Mouse (Mus musculus): ENCODE data around the gene Rlim.
A peak's percentile ranks its signal among the peaks of the same experiment; 100 is the strongest.

Gene Rlim

GRCm38 (mm10) chrX:103981169-103981689, at the start of gene Rlim:
Rlim (minus strand) TSS chrX:103981284.
- peak; percentile 95 for DNase-seq (ENCODE audit: low read depth, low spot score)
- Histone ChIP-seq H3K36me3 (ENCODE audit: control insufficient read depth, insufficient read depth, low read length, poor library complexity, severe bottlenecking) (no peaks in the 10 kb centered on the region), H3K27me3 (ENCODE audit: control insufficient read depth, insufficient read depth, low read length, poor library complexity, severe bottlenecking) (no peaks in the 10 kb centered on the region)

DNA sequence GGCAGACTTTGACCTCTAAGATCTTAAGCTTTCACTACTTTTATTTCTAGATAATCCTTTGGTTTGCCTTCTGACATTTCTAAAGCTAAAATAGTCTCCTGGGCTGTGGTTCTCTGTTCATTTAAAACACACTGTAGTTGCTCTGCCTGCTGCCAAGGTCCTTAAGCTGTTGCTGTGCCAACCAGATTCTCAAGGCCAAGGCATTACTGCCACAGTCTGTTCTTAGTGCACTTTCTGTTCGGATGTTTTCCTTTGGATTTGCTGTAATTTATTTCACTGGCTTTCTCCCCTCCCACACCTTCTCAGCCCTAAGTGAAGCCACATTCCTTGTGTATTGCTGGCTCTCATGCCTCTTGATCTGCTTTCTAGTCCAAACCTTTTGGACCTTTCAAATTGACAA, 36.1 kb upstream of the Rlim start:
- no peaks in the 10 kb centered on the region for H3K27me3 ChIP-seq (ENCODE audit: control insufficient read depth, insufficient read depth, low read length, poor library complexity, severe bottlenecking)
- no peaks in the 10 kb centered on the region for H3K36me3 ChIP-seq (ENCODE audit: control insufficient read depth, insufficient read depth, low read length, poor library complexity, severe bottlenecking)
- DNase-seq (ENCODE audit: low read depth, low spot score): no peak

DNA sequence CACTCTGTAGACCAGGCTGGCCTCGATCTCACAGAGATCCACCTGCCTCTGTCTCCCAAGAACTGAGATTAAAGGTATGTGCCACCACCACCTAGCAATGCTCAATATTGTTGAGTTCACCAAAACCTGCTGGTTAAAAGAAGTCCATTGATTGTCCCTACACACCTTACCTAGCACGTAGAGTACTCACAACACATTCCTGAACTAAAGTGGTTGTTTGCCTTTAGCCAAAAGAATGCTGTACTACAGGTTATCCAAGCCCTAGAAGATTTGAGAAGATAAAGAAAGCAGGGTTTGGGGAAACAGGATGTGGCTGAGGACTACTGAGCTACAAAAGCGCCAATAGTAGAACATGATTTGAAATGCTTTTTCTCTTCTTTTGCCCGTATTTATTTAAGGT, 34.0 kb upstream of the Rlim start:
- H3K36me3 ChIP-seq (ENCODE audit: control insufficient read depth, insufficient read depth, low read length, poor library complexity, severe bottlenecking): no peaks in the 10 kb centered on the region
- DNase-seq (ENCODE audit: low read depth, low spot score): no peak

GRCm38 (mm10) chrX:104013318-104013811, 32.3 kb upstream of the Rlim start:
- DNase-seq (ENCODE audit: low read depth, low spot score): peak; percentile 15

More for the DNA sequence above, 34.0 kb upstream of the Rlim start:
- no peaks in the 10 kb centered on the region for H3K27me3 ChIP-seq (ENCODE audit: control insufficient read depth, insufficient read depth, low read length, poor library complexity, severe bottlenecking)

GRCm38 (mm10) chrX:103994741-103995140, 13.7 kb upstream of the Rlim start:
- DNase-seq (ENCODE audit: low read depth, low spot score): no peak
- Histone ChIP-seq H3K27me3 (ENCODE audit: control insufficient read depth, insufficient read depth, low read length, poor library complexity, severe bottlenecking) (no peaks in the 10 kb centered on the region), H3K36me3 (ENCODE audit: control insufficient read depth, insufficient read depth, low read length, poor library complexity, severe bottlenecking) (no peaks in the 10 kb centered on the region)

More at GRCm38 (mm10) chrX:104013318-104013811, 32.3 kb upstream of the Rlim start:
- Histone ChIP-seq H3K36me3 (ENCODE audit: control insufficient read depth, insufficient read depth, low read length, poor library complexity, severe bottlenecking) (no peaks in the 10 kb centered on the region), H3K27me3 (ENCODE audit: control insufficient read depth, insufficient read depth, low read length, poor library complexity, severe bottlenecking) (no peaks in the 10 kb centered on the region)

- Histone ChIP-seq H3K27me3 (ENCODE audit: control insufficient read depth, insufficient read depth, low read length, poor library complexity, severe bottlenecking) (no peaks in the 10 kb centered on the region), H3K36me3 (ENCODE audit: control insufficient read depth, insufficient read depth, low read length, poor library complexity, severe bottlenecking) (no peaks in the 10 kb centered on the region)
- no peak for DNase-seq (ENCODE audit: low read depth, low spot score)
Observed at GRCm38 (mm10) chrX:103993864-103994263, 12.8 kb upstream of the Rlim start.

DNA sequence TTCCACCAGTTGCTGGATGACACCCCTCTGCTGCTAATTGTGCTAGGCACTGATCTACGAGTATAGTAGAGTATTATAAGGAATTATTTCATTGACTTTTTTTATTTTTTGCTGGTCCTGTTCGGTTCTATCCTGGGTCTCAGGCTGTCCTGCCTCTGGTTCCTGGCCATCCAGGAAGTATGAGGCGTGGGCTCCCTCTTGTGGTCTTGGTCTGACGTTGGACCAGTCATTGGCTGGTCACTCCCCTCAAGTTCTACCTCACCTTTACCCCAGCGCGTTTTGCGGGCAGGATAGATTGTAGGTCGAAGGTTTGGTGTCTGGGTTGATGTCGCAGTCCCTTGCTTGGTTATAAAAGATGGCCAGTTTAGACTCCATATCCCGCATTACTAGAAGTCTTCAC, 10.6 kb upstream of the Rlim start:
- no peaks in the 10 kb centered on the region for H3K36me3 ChIP-seq (ENCODE audit: control insufficient read depth, insufficient read depth, low read length, poor library complexity, severe bottlenecking)
- H3K27me3 ChIP-seq (ENCODE audit: control insufficient read depth, insufficient read depth, low read length, poor library complexity, severe bottlenecking): no peaks in the 10 kb centered on the region
- peak; percentile 14 for DNase-seq (ENCODE audit: low read depth, low spot score)

DNA sequence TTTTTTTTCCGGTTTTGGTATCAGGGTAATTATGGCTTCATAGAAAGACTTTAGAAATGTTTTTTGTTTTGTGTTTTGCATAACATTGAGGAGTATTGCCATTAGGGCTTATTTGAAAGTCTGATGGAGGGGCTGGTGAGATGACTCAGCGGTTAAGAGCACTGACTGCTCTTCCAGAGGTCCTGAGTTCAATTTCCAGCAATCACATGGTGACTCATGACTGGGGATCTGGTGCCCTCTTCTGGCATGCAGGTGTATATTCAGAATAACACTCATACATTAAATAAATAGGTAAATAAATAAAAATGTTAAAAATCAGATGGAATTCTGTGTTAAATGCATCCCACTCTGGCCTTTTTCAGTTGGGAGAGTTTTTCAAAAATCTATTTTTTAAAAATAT, 9.3 kb upstream of the Rlim start:
- H3K27me3 ChIP-seq (ENCODE audit: control insufficient read depth, insufficient read depth, low read length, poor library complexity, severe bottlenecking): no peaks in the 10 kb centered on the region
- DNase-seq (ENCODE audit: low read depth, low spot score): peak; percentile 64
- H3K36me3 ChIP-seq (ENCODE audit: control insufficient read depth, insufficient read depth, low read length, poor library complexity, severe bottlenecking): no peaks in the 10 kb centered on the region

DNA sequence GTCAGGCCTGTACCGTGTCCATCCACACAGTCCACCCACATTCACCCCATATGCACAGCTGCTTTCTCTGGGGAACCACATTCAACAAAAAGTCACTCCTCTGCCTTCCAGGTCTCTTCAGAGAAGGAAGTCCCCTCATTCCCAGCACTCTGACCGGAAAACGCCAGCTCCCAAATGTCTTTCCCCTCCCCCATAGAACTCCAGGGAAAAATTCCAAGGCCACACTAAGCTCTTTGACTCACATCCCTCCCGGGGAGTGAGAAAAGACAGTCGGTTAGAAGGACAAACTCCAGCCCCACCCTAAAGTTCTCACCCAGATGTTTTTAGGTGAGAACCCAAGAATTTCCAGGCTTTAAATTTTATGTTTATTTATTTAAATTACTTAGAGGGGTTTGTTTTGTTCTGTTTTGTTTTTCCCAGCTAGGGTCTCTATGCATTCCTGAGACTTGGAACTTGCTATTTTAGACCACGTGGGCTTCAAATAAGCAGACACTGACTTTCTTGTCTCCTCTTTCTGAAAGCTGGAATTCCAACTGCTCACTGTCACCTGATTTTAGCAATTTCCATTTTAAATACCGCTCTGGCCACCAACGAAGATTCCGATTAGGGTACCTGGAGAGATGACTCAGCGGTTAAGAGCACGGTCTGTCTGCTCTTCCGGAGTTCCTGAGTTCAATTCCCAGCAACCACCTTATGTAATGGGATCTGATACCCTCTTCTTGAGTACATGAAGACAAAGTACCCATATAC, 6.3 kb upstream of the Rlim start:
- H3K36me3 ChIP-seq (ENCODE audit: control insufficient read depth, insufficient read depth, low read length, poor library complexity, severe bottlenecking): no peaks in the 10 kb centered on the region
- no peak for DNase-seq (ENCODE audit: low read depth, low spot score)
- H3K27me3 ChIP-seq (ENCODE audit: control insufficient read depth, insufficient read depth, low read length, poor library complexity, severe bottlenecking): no peaks in the 10 kb centered on the region

GRCm38 (mm10) chrX:103986159-103986558, 5.1 kb upstream of the Rlim start:
- DNase-seq (ENCODE audit: low read depth, low spot score): no peak
- H3K27me3 ChIP-seq (ENCODE audit: control insufficient read depth, insufficient read depth, low read length, poor library complexity, severe bottlenecking): no peaks in the 10 kb centered on the region

GRCm38 (mm10) chrX:103984992-103985391, 3.9 kb upstream of the Rlim start:
- Histone ChIP-seq H3K36me3 (ENCODE audit: control insufficient read depth, insufficient read depth, low read length, poor library complexity, severe bottlenecking) (no peaks in the 10 kb centered on the region), H3K27me3 (ENCODE audit: control insufficient read depth, insufficient read depth, low read length, poor library complexity, severe bottlenecking) (no peaks in the 10 kb centered on the region)
- no peak for DNase-seq (ENCODE audit: low read depth, low spot score)

More at GRCm38 (mm10) chrX:103986159-103986558, 5.1 kb upstream of the Rlim start:
- no peaks in the 10 kb centered on the region for H3K36me3 ChIP-seq (ENCODE audit: control insufficient read depth, insufficient read depth, low read length, poor library complexity, severe bottlenecking)

DNA sequence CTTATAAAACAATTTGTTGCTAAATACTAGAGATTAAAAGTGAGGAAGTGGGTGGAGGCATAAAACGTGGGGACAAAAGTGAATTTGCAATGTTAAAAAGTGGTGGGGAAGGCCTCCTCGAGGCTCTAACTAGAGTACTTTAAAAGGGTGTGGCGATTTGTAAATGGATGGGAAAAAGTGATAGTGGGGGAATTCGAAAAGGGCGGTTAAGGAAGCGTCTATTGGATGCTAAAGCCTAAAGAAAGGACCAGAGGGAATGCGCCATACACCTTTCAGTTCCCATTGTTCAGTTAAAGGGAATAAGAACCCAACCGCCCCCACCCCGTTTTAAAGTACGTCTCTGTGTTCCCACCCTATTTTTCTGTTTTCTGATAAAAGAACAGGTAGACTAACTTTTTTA, 722 bp upstream of the Rlim start:
- Histone ChIP-seq H3K36me3 (ENCODE audit: control insufficient read depth, insufficient read depth, low read length, poor library complexity, severe bottlenecking) (no peaks in the 10 kb centered on the region), H3K27me3 (ENCODE audit: control insufficient read depth, insufficient read depth, low read length, poor library complexity, severe bottlenecking) (no peaks in the 10 kb centered on the region)
- DNase-seq (ENCODE audit: low read depth, low spot score): no peak

- H3K36me3 ChIP-seq (ENCODE audit: control insufficient read depth, insufficient read depth, low read length, poor library complexity, severe bottlenecking): no peaks in the 10 kb centered on the region
- peak; percentile 64 for DNase-seq (ENCODE audit: low read depth, low spot score)
- H3K27me3 ChIP-seq (ENCODE audit: control insufficient read depth, insufficient read depth, low read length, poor library complexity, severe bottlenecking): no peaks in the 10 kb centered on the region
Observed at GRCm38 (mm10) chrX:103980590-103981168, 405 bp downstream of the Rlim start.

- DNase-seq (ENCODE audit: low read depth, low spot score): peak; percentile 43
- H3K36me3 ChIP-seq (ENCODE audit: control insufficient read depth, insufficient read depth, low read length, poor library complexity, severe bottlenecking): no peaks in the 10 kb centered on the region
- no peaks in the 10 kb centered on the region for H3K27me3 ChIP-seq (ENCODE audit: control insufficient read depth, insufficient read depth, low read length, poor library complexity, severe bottlenecking)
Observed at GRCm38 (mm10) chrX:103980036-103980435, 1.0 kb downstream of the Rlim start.

- Histone ChIP-seq H3K27me3 (ENCODE audit: control insufficient read depth, insufficient read depth, low read length, poor library complexity, severe bottlenecking) (no peaks in the 10 kb centered on the region), H3K36me3 (ENCODE audit: control insufficient read depth, insufficient read depth, low read length, poor library complexity, severe bottlenecking) (no peaks in the 10 kb centered on the region)
- no peak for DNase-seq (ENCODE audit: low read depth, low spot score)
Observed at GRCm38 (mm10) chrX:103939701-103940100, 41.4 kb downstream of the Rlim start.

Data from splenic B cell, adult 2 months (primary cell).